In the genomic region with DNA sequence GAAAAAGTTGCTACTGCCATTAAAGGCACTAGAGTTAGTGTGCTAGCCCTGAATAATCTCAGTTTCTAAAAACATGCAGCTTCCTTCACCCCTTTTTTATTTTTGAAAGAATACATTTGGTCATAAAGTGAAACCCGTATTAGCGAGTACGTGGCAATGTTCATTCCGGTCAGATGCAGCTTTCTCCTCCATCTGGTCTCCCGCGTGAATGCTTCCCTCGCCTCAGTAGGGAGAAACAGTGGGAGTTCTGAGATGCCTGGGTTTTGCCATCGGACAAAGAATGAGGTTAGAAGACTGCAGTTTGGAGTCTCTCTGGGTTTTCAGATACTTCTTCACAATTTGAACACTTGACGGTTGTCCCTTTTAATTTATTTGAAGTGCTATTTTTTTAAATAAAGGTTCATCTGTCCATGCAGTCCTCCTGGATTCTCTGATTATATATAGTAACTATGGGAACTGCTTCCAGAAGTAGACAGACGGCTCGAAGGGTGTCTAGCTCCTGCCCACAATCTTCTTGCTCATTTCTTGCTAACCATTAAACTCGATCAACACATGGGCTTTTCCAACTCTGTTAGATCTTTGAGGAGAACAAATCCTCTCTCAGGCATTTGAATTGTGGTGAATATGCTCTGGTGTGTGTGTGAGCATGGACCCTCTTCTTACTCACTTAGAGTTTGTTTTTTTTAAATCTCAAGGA, we compare ENCODE assay signal across 15 mouse cellular contexts. TPM values are rescaled to one million over a fixed set of nuclear protein-coding genes. Genes with fewer than 3 reads are reported as not detected.
DNase-seq lines count a peak whose midpoint lies in the region; ATAC-seq and TF ChIP-seq lines count a peak whose summit lies in the region.
"Had no signal": no experiment of that assay in that cellular context is flagged by ENCODE, and none has a peak within 500 bp of the region (broad histone marks: within the 10 kb centered on the region; RNA-seq: fewer than 3 reads in every experiment).

No protein-coding gene starts in this region.

- no peaks in the 10 kb centered on the region for H3K9me3 ChIP-seq in heart, embryonic 12.5 days (replicated peaks)
- no peaks in the 10 kb centered on the region for H3K9me3 ChIP-seq in lung, postnatal 0 days (ENCODE audit: low read length)
- H3K9me3 ChIP-seq in embryonic facial prominence, embryonic 11.5 days (replicated peaks; ENCODE audit: control insufficient read depth, low read length), result no peaks in the 10 kb centered on the region
- H3K9me3 ChIP-seq in limb, embryonic 14.5 days (ENCODE audit: control insufficient read depth, low read length), result no peaks in the 10 kb centered on the region
- H3K9me3 ChIP-seq: forebrain, embryonic 15.5 days had no signal

- no peak for TF ChIP-seq EP300 in lung, postnatal 0 days (IDR thresholded peaks at IDR 0.05)

- no peak overlapping the region for H3K4me2 ChIP-seq in heart, embryonic 12.5 days
- no peak overlapping the region for H3K4me2 ChIP-seq in lung, postnatal 0 days (replicated peaks; ENCODE audit: low read depth, low read length)
- no peak overlapping the region for H3K4me2 ChIP-seq in embryonic facial prominence, embryonic 11.5 days (ENCODE audit: low read depth, low read length)
- H3K4me2 ChIP-seq in limb, embryonic 14.5 days (replicated peaks; ENCODE audit: low read depth, low read length, severe bottlenecking), result no peak overlapping the region
- H3K4me2 ChIP-seq: forebrain, embryonic 15.5 days; liver, embryonic 11.5 days had no signal

- H3K9ac ChIP-seq in heart, embryonic 12.5 days, result no peak overlapping the region
- no peak overlapping the region for H3K9ac ChIP-seq in lung, postnatal 0 days (replicated peaks; ENCODE audit: low read depth)
- H3K9ac ChIP-seq in embryonic facial prominence, embryonic 11.5 days (replicated peaks; ENCODE audit: low read length), result no peak overlapping the region
- no peak overlapping the region for H3K9ac ChIP-seq in limb, embryonic 14.5 days (ENCODE audit: low read depth, low read length, severe bottlenecking)
- H3K9ac ChIP-seq: forebrain, embryonic 15.5 days had no signal

- TF ChIP-seq CTCF in lung, postnatal 0 days (IDR thresholded peaks at IDR 0.05), result no peak
- no peak for TF ChIP-seq CTCF in lung, adult 2 months (IDR thresholded peaks at IDR 0.05; ENCODE audit: insufficient read depth, low read length)

- no peaks in the 10 kb centered on the region for H3K27me3 ChIP-seq in heart, embryonic 12.5 days (replicated peaks)
- no peaks in the 10 kb centered on the region for H3K27me3 ChIP-seq in lung, postnatal 0 days (replicated peaks; ENCODE audit: insufficient read depth, low read length)
- no peaks in the 10 kb centered on the region for H3K27me3 ChIP-seq in embryonic facial prominence, embryonic 11.5 days (ENCODE audit: control insufficient read depth, insufficient read depth, low read length)
- no peaks in the 10 kb centered on the region for H3K27me3 ChIP-seq in limb, embryonic 14.5 days (ENCODE audit: control insufficient read depth, insufficient read depth, low read length)
- H3K27me3 ChIP-seq: CH12.LX; forebrain, embryonic 15.5 days; Patski had no signal

- peaks cover 58% of the 10 kb centered on the region for H3K36me3 ChIP-seq in heart, embryonic 12.5 days
- H3K36me3 ChIP-seq in lung, postnatal 0 days (ENCODE audit: insufficient read depth, low read length), result peaks cover 26% of the 10 kb centered on the region
- H3K36me3 ChIP-seq in embryonic facial prominence, embryonic 11.5 days (replicated peaks; ENCODE audit: control insufficient read depth, insufficient read depth, low read depth, low read length), result peaks cover 3% of the 10 kb centered on the region; the same call in 1 of the 2 replicates
- peaks cover 56% of the 10 kb centered on the region for H3K36me3 ChIP-seq in limb, embryonic 14.5 days (ENCODE audit: control insufficient read depth, insufficient read depth, low read length)

- H3K4me3 ChIP-seq in heart, embryonic 12.5 days, result no peak overlapping the region
- H3K4me3 ChIP-seq in lung, postnatal 0 days (ENCODE audit: low read depth, low read length), result no peak overlapping the region
- H3K4me3 ChIP-seq in lung, adult 2 months (replicated peaks; ENCODE audit: extremely low read depth, low read depth, low read length), result no peak overlapping the region
- H3K4me3 ChIP-seq in embryonic facial prominence, embryonic 11.5 days (ENCODE audit: low read depth, low read length), result no peak overlapping the region
- H3K4me3 ChIP-seq in limb, embryonic 14.5 days (replicated peaks; ENCODE audit: low read length), result no peak overlapping the region
- H3K4me3 ChIP-seq: forebrain, embryonic 15.5 days had no signal

- no peak for ATAC-seq in heart, embryonic 12.5 days (ENCODE audit: insufficient number of reproducible peaks, low FRiP score)
- no peak for ATAC-seq in lung, postnatal 0 days
- no peak for ATAC-seq in embryonic facial prominence, embryonic 11.5 days (replicated peaks; ENCODE audit: insufficient number of reproducible peaks, low FRiP score, low TSS enrichment, low read depth)
- no peak for ATAC-seq in limb, embryonic 14.5 days (ENCODE audit: low FRiP score, low read depth)
- ATAC-seq: forebrain, embryonic 15.5 days; inflammation-experienced regulatory T-cells, adult 6 months; midbrain, embryonic 16.5 days; Patski had no signal

- 76% methylated on average over 12 of the region's 12 CpGs for WGBS in heart, embryonic 12.5 days
- WGBS in lung, postnatal 0 days, result 77% methylated on average over 12 of the region's 12 CpGs
- 81% methylated on average over 12 of the region's 12 CpGs for WGBS in lung, adult 2 months
- WGBS in embryonic facial prominence, embryonic 11.5 days, result 57% methylated on average over 12 of the region's 12 CpGs
- 47% methylated on average over 12 of the region's 12 CpGs for WGBS in limb, embryonic 14.5 days

- no peak for DNase-seq in heart, adult 18-20 months
- DNase-seq in lung, postnatal 0 days (ENCODE audit: low spot score), result no peak
- no peak for DNase-seq in lung, adult 2 months
- DNase-seq in embryonic facial prominence, embryonic 11.5 days (ENCODE audit: low spot score), result no peak
- DNase-seq in limb, embryonic 14.5 days (ENCODE audit: low spot score), result no peak
- no peak for DNase-seq in B cell, adult 2 months
- no peak for DNase-seq in gastrocnemius, postnatal 4 days (ENCODE audit: low spot score in 2 of 2)
- DNase-seq: thymus, adult 2 months had no signal

- peaks cover 42% of the 10 kb centered on the region for H3K4me1 ChIP-seq in heart, embryonic 12.5 days (replicated peaks)
- no peaks in the 10 kb centered on the region for H3K4me1 ChIP-seq in lung, postnatal 0 days (ENCODE audit: insufficient read depth, low read depth, low read length)
- peaks cover 14% of the 10 kb centered on the region for H3K4me1 ChIP-seq in lung, adult 2 months (ENCODE audit: control insufficient read depth, insufficient read depth, low read length)
- peaks cover 9% of the 10 kb centered on the region for H3K4me1 ChIP-seq in embryonic facial prominence, embryonic 11.5 days (ENCODE audit: control insufficient read depth, insufficient read depth, low read length)
- H3K4me1 ChIP-seq in limb, embryonic 14.5 days (ENCODE audit: control insufficient read depth, insufficient read depth, low read length), result peaks cover 17% of the 10 kb centered on the region
- H3K4me1 ChIP-seq: forebrain, embryonic 15.5 days had no signal

- peak overlapping the region; percentile 73 for H3K27ac ChIP-seq in heart, embryonic 12.5 days (ENCODE audit: poor library complexity, severe bottlenecking)
- H3K27ac ChIP-seq in lung, postnatal 0 days (ENCODE audit: low read length), result peak overlapping the region; percentile 77; the same call in 1 of the 2 replicates
- 0 out of 2 replicates have a peak overlapping the region, but pooled peaks have one; percentile 6 for H3K27ac ChIP-seq in embryonic facial prominence, embryonic 11.5 days (replicated peaks; ENCODE audit: low read depth, low read length)
- H3K27ac ChIP-seq in limb, embryonic 14.5 days (replicated peaks; ENCODE audit: low read depth, low read length), result 0 out of 2 replicates have a peak overlapping the region, but pooled peaks have one; percentile 30
- H3K27ac ChIP-seq: forebrain, embryonic 15.5 days had no signal

- TF ChIP-seq POLR2A in lung, adult 2 months (IDR thresholded peaks at IDR 0.05; ENCODE audit: borderline replicate concordance, extremely low read depth, low read depth, low read length), result no peak
- no peak for TF ChIP-seq POLR2A in limb, embryonic 14.5 days (IDR thresholded peaks at IDR 0.05; ENCODE audit: borderline replicate concordance, extremely low read depth, insufficient read depth, insufficient read length)

RNA-seq across cellular contexts. Expression of gene Mrc2, which starts 10.5 kb away (rescaled TPM):
- 16.0 and 16.3 TPM in 2 replicates for polyA plus RNA-seq in heart, embryonic 12.5 days (2016; fragmentation: Nextera tagmentation; extraction: Ambion mirVana)
- total RNA-seq in heart, adult 18-20 months (2021), result 10 to 100 TPM; 10.8 to 11.7 TPM
- polyA plus RNA-seq in lung, postnatal 0 days (2015; fragmentation: Nextera tagmentation; extraction: Ambion mirVana), result 20.0 and 22.6 TPM in 2 replicates
- 77.0 and 91.8 TPM in 2 replicates for polyA plus RNA-seq in lung, adult 2 months (2012; rRNA removed)
- polyA plus RNA-seq in embryonic facial prominence, embryonic 11.5 days (2014; fragmentation: Nextera tagmentation; extraction: Ambion mirVana), result 9.5 and 10.2 TPM in 2 replicates
- polyA plus RNA-seq in limb, embryonic 14.5 days (2012; rRNA removed), result 98.5 and 125 TPM in 2 replicates
- 26.4 and 27.5 TPM in 2 replicates for polyA plus RNA-seq in limb, embryonic 14.5 days (2014; fragmentation: Nextera tagmentation; extraction: Ambion mirVana)
- 10 to 100 TPM; 78.1 to 79.3 TPM for total RNA-seq in gastrocnemius, postnatal 4 days (2021)
- polyA plus RNA-seq: inflammation-experienced regulatory T-cells, adult 6 months had no signal

Comparison
In these comparisons a context has a peak if more than half of its experiments do, and no peak if none do; other contexts are left out.
1. H3K27ac ChIP-seq: peak in every context shown above with its lines; median percentile 77 in lung, postnatal 0 days; 73 in heart, embryonic 12.5 days; 30 in limb, embryonic 14.5 days; 6 in embryonic facial prominence, embryonic 11.5 days.